Mouse (Mus musculus) hindbrain, embryonic 13.5 days (tissue): ENCODE data around the gene Gm17026. TPM values are rescaled to one million over a fixed set of nuclear protein-coding genes. Genes with fewer than 3 reads are reported as not detected.
"Not testable (repeated sequence)": the region's sequence is repeated elsewhere in the genome, so short reads cannot be mapped to it uniquely, and the experiment has no call there.

Experiments
- ATAC-seq: fragments of 200-750 bp; cut with Nextera tagmentation; 2 replicates; pipeline ENCODE4 v1.8.0; 2017; ENCODE audit warnings: moderate TSS enrichment; ENCODE audit not compliant: low FRiP score
- H3K27ac ChIP-seq: fragments of 300-500 bp; sonication (generic); 2 replicates; pipeline ENCODE4 v1.5.1; 2015; ENCODE audit warnings: inconsistent platforms, mild to moderate bottlenecking, moderate library complexity
- H3K27me3 ChIP-seq: fragments of 300-500 bp; sonication (generic); 2 replicates; pipeline ENCODE4 v1.6.1; 2015; ENCODE audit warnings: mild to moderate bottlenecking, inconsistent platforms
- H3K36me3 ChIP-seq: fragments of 300-500 bp; sonication (generic); 2 replicates; pipeline ENCODE4 v1.6.1; 2015; ENCODE audit warnings: mild to moderate bottlenecking, inconsistent platforms
- H3K4me1 ChIP-seq: fragments of 300-500 bp; sonication (generic); replicated peaks from 2 replicates; pipeline ENCODE4 v1.6.1; 2015; ENCODE audit warnings: inconsistent platforms
- H3K4me2 ChIP-seq: fragments of 300-500 bp; sonication (generic); 2 replicates; pipeline ENCODE4 v1.6.1; 2015; ENCODE audit warnings: inconsistent platforms, mild to moderate bottlenecking, moderate library complexity
- H3K4me3 ChIP-seq: fragments of 300-500 bp; sonication (generic); 2 replicates; pipeline ENCODE4 v1.5.1; 2015; ENCODE audit warnings: mild to moderate bottlenecking, inconsistent platforms
- H3K9ac ChIP-seq: fragments of 300-500 bp; sonication (generic); 2 replicates; pipeline ENCODE4 v1.6.1; 2015; ENCODE audit warnings: mild to moderate bottlenecking, inconsistent platforms
- H3K9me3 ChIP-seq: fragments of 300-500 bp; sonication (generic); 2 replicates; pipeline ENCODE4 v1.6.1; 2016; ENCODE audit warnings: inconsistent platforms
- WGBS: fragments of 180-500 bp; shearing (Covaris S2); methylation state at CpG from one replicate; pipeline ENCODE4 v1.1.7; 2015; 5-methylcytosine and 5-hydroxymethylcytosine counted together
- microRNA-seq: library from miRNA; unstranded; fragments of <30 nt; microRNA quantifications from one replicate; pipeline ENCODE4, GENCODE M21; 2016
- polyA plus RNA-seq: library from polyadenylated mRNA; unstranded; fragments of >200 nt; fragmentation: Nextera tagmentation; extraction: Ambion mirVana; gene quantifications from 2 replicates; pipeline ENCODE4 v1.2.1, GENCODE M21; 2015

Gene Gm17026
- not detected in 2 replicates for polyA plus RNA-seq

DNA sequence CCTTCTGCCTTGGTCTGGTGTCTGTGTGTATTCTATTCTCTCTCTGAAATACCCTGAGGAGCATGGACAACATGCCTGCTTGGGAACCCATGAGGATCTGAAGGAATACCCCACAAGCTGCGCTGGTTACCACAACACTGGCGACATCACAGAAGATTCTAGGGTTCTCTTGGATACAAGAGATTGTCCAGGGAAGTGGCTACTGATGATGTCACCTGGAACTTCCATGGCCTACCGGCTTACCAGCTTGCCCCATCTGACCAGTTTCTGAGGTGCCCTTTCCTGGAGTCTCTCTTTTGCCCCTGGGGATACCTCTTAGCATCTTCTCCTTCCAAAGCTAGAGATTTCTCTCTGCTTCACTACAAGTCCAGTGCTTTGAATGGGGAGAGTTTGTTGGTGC, at the start of gene Gm17026:
TSS of gene Gm17026 (minus strand) at position 101 of the 400 bp plus-strand sequence.
- not testable (repeated sequence) for H3K4me1 ChIP-seq

DNA sequence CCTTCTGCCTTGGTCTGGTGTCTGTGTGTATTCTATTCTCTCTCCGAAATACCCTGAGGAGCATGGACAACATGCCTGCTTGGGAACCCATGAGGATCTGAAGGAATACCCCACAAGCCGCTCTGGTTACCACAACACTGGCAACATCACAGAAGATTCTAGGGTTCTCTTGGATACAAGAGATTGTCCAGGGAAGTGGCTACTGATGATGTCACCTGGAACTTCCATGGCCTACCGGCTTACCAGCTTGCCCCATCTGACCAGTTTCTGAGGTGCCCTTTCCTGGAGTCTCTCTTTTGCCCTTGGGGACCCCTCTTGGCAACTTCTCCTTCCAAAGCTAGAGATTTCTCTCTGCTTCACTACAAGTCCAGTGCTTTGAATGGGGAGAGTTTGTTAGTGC, 37.4 kb upstream of the Gm17026 start, which contains the start of gene Gm9611:
TSS of gene Gm9611 (minus strand) at position 101 of the 400 bp plus-strand sequence.
- not testable (repeated sequence) for H3K36me3 ChIP-seq, H3K4me1 ChIP-seq, H3K27ac ChIP-seq, H3K9ac ChIP-seq, ATAC-seq, H3K4me2 ChIP-seq, H3K27me3 ChIP-seq, H3K4me3 ChIP-seq, H3K9me3 ChIP-seq
- WGBS, result 82% methylated on average over 1 of the region's 3 CpGs

More for the DNA sequence above, at the start of gene Gm17026:
- no CpG with 5 or more reads among the region's 3 CpGs for WGBS
- H3K36me3 ChIP-seq, H3K27me3 ChIP-seq, H3K9me3 ChIP-seq, ATAC-seq, H3K27ac ChIP-seq, H3K4me3 ChIP-seq, H3K9ac ChIP-seq, H3K4me2 ChIP-seq: not testable (repeated sequence)

GRCm38 (mm10) chr14:42216766-42217537, 42.9 kb downstream of the Gm17026 start:
- H3K36me3 ChIP-seq, H3K9me3 ChIP-seq, H3K27me3 ChIP-seq, H3K4me2 ChIP-seq, H3K4me1 ChIP-seq, H3K4me3 ChIP-seq, H3K9ac ChIP-seq, H3K27ac ChIP-seq, ATAC-seq: not testable (repeated sequence)
- 79% methylated on average over 9 of the region's 10 CpGs for WGBS

Small RNAs within 50 kb of the gene (microRNA-seq; reads per million reads assigned to microRNA genes)
- gene Gm25208 (not detected), gene Gm25892 (not detected)

Other genes with a start within 250 kb of the Gm17026 start
- gene Gm7951, start 142.7 kb downstream of the Gm17026 start, polyA plus RNA-seq, result not detected in 2 replicates
- gene Gm17027, start 97.4 kb downstream of the Gm17026 start, polyA plus RNA-seq, result not detected in 2 replicates
- gene Gm3573, start 69.3 kb downstream of the Gm17026 start, polyA plus RNA-seq, result not detected in 2 replicates
- gene Gm9611, start 37.3 kb upstream of the Gm17026 start, polyA plus RNA-seq, result not detected in 2 replicates
- gene Gm7995, start 50.2 kb upstream of the Gm17026 start, polyA plus RNA-seq, result not detected in 2 replicates
- not detected in 2 replicates for gene Gm8005, start 179.6 kb upstream of the Gm17026 start, polyA plus RNA-seq
- gene Gm8011, start 203.8 kb upstream of the Gm17026 start, polyA plus RNA-seq, result not detected in 2 replicates
- 0.12 TPM in 1 of 2 replicates, not detected in the other for gene Gm8020, start 242.3 kb upstream of the Gm17026 start, polyA plus RNA-seq